Mouse (Mus musculus): ENCODE data around the gene Kcnma1.

- no peak for TF ChIP-seq CTCF (IDR thresholded peaks at IDR 0.05; ENCODE audit: extremely low read depth, insufficient read depth, insufficient read length, insufficient replicate concordance)
- TF ChIP-seq POLR2A (IDR thresholded peaks at IDR 0.05; ENCODE audit: low read depth, low read length) = no peak
Observed at GRCm38 (mm10) chr14:23817585-23817984, 196.7 kb downstream of the Kcnma1 start.
